Mouse (Mus musculus) brown adipose tissue, adult 24 weeks (tissue): Measurements from ENCODE around the gene Bhlha9. TPM values are rescaled to one million over a fixed set of nuclear protein-coding genes. Genes with fewer than 3 reads are reported as not detected.
"Not testable (repeated sequence)": the region's sequence is repeated elsewhere in the genome, so short reads cannot be mapped to it uniquely, and the experiment has no call there.

Experiments
- H3K27ac ChIP-seq: fragments of 200-500 bp; replicated peaks from 2 replicates; pipeline ENCODE4 v1.5.1; 2012; ENCODE audit warnings: low read depth, mild to moderate bottlenecking, low read length
- H3K4me1 ChIP-seq: fragments of 200-500 bp; 2 replicates; pipeline ENCODE4 v1.6.1; 2012; ENCODE audit warnings: low read length, mixed read lengths; ENCODE audit not compliant: control insufficient read depth, insufficient read depth, insufficient read length
- H3K4me3 ChIP-seq: fragments of 200-500 bp; 2 replicates; pipeline ENCODE4 v1.5.1; 2012; ENCODE audit warnings: low read depth, mild to moderate bottlenecking, low read length, moderate library complexity; ENCODE audit not compliant: insufficient read depth
- polyA plus RNA-seq: library from polyadenylated mRNA; stranded (reverse); fragments of >200 nt; gene quantifications from 2 replicates; pipeline ENCODE4 v1.2.4, GENCODE M21; 2012; ENCODE audit not compliant: missing spikeins, insufficient read depth, insufficient read length

Gene Bhlha9
- polyA plus RNA-seq, 1 experiment = not detected

DNA sequence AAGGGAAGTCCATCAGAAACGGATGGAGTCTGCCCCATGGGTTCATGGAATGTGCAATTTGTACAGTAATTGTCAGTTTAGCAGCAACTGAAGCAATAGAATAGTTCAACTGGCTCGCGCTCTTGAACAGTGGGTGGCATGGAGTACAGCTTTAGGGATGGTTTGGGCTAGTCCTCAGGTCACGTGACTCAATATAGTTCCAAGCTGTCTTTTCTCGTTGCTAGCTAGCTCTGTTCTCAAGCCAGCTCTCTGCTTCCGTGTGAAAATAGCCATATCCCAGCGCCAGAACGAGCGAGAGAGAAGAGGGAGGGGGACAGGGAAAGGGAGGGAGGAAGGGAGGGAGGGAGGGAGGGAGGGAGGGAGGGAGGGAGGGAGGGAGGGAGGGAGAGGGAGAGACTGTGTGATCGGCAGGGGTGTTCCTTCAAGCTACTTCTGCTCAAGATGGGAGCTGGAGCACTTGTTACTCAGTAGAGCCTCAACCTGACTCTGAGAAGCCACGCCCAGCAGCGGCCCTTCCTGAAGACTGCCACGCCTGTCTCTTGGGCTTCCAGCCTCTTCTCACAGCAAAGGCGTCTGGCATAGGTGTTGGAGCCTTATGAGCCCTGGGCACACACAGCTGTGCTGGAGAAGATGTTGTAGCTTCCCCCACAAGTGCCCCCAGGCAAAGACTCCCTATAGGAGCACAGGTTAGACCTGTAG lies 21.3 kb upstream of the Bhlha9 start:
- Histone ChIP-seq H3K4me1 (no peaks in the 10 kb centered on the region), H3K27ac (no peak overlapping the region), H3K4me3 (no peak overlapping the region)

DNA sequence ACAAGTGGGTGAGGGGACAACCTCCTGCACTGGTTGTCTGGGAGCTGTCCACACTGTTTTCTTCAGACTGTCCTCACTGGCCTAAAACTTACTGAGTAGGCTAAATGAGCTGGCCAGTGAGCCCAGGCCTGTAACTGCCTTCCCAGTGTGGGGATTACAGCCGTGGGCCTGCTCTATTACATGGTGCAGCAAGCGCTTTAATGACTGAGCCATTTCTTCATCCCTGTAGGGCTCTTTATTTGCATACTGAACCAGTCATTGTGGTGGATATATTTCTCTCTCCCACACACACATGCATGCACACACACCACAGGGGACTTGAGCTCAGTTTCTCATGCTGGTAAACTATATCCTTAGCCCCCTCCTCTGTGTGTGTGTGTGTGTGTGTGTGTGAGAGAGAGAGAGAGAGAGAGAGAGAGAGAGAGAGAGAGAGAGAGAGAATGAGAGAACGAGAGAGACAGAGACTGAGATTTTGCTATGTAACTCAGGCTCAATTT lies 19.4 kb upstream of the Bhlha9 start:
- Histone ChIP-seq H3K4me1 (no peaks in the 10 kb centered on the region), H3K4me3 (no peak overlapping the region), H3K27ac (no peak overlapping the region)

DNA sequence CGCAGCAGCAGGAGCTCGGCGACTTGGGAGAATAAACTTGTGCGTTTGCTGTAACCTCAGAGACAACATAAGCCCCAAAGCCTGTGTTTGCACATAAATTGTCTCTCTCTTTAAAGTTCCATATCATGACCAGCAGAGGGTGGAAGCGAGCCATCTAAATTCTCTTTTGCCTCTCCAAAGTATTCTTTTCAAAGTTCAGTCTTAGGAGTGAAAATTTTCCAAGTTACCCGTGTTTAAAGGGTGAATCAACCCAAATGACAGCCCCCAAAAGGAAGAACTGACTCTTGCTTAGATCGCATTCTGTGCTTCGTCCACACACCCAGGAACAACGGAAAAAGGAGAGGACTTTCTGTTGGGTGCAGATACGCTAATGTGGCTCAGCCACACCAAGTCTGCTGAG lies 17.2 kb upstream of the Bhlha9 start:
- Histone ChIP-seq H3K4me3 (peak overlapping the region; percentile 53), H3K27ac (no peak overlapping the region), H3K4me1 (no peaks in the 10 kb centered on the region)

DNA sequence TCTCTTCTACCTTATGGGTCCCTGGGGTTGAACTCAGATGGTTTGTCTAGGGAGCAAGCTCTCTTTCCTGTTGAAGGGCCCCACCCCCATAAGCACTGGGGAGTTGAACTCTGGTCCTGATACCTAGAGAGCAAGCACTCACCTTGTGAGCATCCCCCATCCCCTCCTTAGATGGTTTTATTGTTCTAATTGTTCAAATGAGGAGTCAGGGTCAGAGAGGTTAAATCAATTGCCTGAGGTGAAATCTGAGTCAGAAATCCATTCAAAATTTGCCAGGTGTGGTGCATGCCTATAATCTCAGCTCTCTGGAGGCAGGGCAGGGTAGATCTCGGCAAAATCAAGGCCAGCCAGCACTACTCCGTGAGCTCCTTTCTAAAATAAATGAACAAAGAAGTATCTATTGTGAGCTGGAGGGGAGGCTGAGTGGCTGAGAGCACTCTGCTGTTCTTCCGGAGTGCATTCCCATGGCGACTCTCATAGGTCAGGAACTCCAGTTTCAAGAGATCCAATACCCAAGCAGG lies 14.8 kb upstream of the Bhlha9 start:
- H3K4me1 ChIP-seq = no peaks in the 10 kb centered on the region
- no peak overlapping the region for H3K27ac ChIP-seq
- H3K4me3 ChIP-seq = no peak overlapping the region

DNA sequence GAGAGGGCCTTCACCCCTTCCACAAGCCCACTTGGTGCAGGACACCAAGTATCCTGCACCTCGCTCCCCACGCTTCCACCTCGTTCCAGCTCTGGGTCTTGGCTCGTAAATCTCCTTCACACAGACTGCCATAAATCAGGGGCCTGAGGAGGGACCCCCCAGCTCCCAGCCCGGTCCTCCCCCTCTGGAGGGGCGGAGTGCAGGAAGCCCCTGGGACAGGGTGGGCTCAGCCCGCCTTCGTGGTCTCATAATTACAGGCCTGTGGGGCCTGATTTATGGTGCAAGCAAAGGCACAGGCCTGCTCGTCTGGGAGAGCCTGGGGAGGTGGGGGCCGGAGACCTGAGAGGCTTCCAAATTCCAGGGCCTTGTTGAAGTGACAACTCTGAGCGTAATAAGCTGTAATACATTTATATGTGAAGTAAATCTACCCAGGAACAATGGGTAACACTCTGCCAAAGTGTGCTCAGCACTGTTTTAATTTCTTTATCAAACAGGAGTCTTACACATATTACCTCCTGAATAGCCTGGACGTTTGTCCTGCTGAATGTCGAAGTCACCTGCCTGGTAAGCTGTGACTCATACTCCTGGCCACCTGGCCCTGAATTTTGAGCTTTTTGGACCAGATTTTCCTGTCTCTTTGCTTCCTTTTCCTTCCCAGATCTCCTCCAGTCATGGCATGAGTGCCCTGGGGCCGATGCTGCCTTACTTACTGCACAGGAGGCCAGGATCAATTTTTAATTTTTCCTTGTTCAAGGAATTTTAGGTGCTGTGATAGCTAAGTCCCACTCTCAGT lies 12.9 kb upstream of the Bhlha9 start:
- no peaks in the 10 kb centered on the region for H3K4me1 ChIP-seq
- no peak overlapping the region for H3K27ac ChIP-seq
- H3K4me3 ChIP-seq = no peak overlapping the region

DNA sequence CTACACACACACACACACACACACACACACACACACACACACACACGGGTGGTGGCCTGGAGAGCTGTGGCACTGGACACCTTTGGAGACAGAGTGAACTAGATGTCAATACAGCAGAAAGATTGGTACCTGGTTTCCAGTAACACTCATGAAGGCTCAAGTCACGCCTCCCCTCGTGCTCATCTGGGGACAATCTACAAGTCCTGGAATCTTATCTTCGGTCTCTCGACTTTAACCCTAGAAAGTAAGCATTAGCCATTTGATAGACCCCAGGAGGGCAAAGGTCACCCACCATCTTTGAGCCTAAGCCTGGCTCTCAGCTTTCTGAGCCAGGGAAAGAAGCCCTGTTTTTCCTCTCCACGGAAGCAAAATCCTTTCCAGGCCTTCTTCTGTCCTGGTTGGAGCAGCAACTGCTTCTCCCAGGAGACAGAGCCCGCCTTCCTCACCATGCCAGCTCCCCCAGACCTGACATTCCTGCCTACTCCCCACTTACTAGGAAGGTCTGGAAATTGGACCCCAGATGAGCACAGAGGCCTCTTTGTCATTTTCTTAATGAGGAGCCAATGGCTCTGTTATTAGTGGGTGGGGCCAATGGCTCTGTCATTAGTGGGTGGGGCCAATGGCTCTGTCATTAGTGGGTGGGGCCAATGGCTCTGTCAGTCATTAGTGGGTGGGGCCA lies 10.3 kb upstream of the Bhlha9 start:
- Histone ChIP-seq H3K4me3 (no peak overlapping the region), H3K27ac (no peak overlapping the region), H3K4me1 (no peaks in the 10 kb centered on the region)

DNA sequence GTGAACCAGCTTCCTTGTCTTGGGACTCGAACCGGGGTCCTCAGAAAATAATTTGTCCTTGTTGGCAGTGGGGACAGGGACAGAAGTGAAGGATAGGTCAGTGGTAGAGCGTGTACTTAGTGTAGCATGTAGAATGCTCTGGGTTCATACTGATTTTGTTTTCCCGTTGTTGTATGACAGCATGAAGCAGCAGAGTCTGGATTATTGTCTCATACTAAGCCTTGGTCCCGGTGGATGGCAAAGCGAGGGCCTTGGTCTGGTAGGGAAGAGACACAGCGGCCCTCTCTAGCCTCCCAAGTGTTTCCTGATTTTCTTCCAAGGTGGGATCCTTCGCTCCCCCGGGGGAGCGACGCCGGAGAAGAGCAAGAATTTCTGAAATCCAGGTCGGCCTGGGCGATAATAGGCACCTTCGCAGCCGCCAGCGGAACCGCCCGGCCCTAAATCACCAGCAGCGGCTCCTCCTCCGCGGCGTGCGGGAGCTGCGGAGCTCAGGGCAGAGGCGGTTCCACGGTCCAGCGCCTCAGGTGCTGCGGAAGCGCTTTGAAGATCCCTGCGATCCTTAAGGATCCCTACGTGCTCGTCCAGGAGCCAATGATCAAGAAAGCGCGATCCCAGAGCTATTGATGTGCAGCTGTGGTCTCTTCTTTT lies 6.1 kb upstream of the Bhlha9 start:
- H3K4me3 ChIP-seq = peak overlapping the region; percentile 13; the same call in 1 of the 2 replicates
- H3K4me1 ChIP-seq = no peaks in the 10 kb centered on the region
- H3K27ac ChIP-seq = no peak overlapping the region

DNA sequence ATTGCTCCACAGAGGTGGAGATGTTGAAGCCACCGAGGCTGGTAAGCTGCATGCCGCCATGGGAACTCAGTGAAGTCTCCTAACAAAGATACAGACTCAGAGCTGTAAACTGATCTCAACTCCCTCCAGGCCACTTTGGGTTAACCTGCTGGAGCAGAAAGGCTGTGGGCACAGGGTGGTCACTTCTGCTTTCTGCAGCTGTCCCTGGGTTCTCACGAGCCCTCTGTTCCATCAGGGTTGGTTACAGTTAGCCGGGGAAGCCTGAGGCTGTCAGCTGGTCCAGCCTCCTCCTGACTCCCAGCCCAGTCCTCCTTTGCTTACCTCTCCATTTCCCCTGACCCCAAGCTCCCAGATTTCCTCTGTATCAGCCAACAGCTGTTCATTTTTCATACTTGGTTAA lies 4.5 kb upstream of the Bhlha9 start:
- Histone ChIP-seq H3K4me1 (no peaks in the 10 kb centered on the region), H3K4me3 (no peak overlapping the region), H3K27ac (no peak overlapping the region)

DNA sequence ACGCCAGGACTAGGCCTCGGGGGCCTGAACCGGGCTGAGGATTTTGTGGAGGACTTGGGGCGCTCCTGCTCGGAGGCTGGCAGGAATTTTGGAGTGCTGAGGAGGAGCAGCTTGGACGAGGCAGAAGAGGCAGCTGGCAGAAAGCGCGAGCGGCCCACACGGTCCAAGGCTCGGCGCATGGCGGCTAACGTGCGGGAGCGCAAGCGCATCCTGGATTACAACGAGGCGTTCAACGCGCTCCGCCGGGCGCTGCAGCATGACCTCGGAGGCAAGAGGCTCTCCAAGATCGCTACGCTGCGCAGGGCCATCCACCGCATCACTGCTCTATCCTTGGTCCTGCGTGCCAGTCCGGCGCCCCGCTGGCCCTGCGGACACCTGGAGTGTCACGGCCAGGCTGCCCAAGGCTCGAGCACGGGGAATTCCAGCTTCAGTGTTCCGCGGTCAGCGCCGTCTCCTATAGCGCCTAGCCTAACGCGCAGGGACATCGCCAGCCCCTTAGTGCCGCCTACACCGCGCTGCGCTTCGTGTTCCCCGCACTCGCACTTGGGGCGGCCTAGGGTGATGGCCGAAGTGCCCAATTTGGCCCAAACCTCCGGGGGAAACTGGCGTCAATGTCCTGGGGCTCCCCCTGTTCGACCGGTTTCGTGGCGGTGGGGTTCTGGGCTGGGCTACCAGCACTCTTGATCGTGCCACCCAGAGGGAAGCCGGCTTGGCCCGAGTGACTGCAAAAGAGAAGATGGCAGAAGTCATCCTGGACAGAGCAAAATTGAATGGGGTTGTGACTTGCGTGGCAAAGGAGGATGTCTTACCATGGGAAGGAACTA lies 503 bp downstream of the Bhlha9 start:
- Histone ChIP-seq H3K4me1 (no peaks in the 10 kb centered on the region), H3K27ac (no peak overlapping the region), H3K4me3 (peak overlapping the region; percentile 13; the same call in 1 of the 2 replicates)

DNA sequence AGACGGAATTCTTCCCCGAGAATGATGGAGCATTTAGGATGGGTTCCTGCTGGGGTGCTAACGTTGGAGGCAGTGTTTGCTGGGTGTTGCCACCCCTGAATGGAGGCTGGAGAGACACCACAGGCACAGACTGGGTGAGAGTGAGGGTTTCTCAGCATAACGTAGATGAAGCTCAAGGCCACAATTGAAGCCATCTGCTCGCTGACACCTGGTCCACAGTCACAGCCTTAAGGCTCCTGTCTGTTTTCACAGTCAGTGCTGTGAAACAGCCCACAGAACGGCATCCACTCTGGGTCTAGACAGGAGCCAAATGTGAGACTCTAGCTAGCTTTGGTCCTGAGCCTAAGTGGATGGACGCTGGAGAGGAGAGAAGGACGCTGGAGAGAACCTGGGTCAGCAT lies 1.9 kb downstream of the Bhlha9 start:
- Histone ChIP-seq H3K4me3 (no peak overlapping the region), H3K27ac (no peak overlapping the region), H3K4me1 (no peaks in the 10 kb centered on the region; the same call in 1 of the 2 replicates)

DNA sequence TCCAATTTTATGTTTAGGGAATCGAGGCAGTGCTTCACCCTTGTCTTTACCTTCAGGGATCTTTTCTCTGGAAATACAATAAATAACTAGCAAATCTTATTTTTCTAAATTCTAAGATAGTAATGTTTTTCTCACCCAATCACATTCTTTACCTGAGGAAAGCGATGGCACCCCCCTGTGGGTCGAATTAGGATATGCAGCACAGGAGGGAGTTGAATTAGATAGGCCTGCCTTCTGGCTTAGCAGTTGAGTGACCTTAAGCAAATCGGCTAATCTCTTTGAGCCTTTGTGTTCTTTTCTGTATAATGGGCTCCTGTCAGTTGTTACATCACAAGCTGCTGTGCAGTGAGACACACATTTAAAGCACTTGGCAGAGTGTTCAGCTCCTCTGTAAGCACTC lies 2.4 kb downstream of the Bhlha9 start:
- H3K4me3 ChIP-seq = no peak overlapping the region
- no peak overlapping the region for H3K27ac ChIP-seq
- H3K4me1 ChIP-seq = no peaks in the 10 kb centered on the region; the same call in 1 of the 2 replicates

DNA sequence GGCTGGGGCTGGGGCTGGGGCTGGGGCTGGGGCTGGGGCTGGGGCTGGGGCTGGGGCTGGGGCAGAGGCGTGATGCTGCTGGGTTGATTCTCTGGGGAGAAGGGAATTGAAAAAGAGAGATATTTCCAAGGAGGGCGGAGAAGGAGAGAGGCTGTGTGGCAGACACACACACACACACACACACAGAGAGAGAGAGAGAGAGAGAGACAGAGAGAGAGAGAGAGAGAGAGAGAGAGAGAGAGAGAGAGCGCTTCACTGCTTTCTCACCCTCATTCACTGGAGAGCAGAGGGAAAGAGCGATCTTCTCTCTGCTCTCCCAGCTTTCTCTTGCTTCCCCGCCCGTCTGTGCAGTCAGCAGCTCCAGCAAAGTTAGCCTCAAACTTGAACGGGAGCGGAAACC lies 7.2 kb downstream of the Bhlha9 start, which contains the start of gene Trarg1:
Gene Trarg1 (plus strand): TSS at position 301 of the 400 bp plus-strand sequence.
- Histone ChIP-seq H3K27ac (peak within 1 kb of the TSS; percentile 99), H3K4me3 (peak within 1 kb of the TSS; percentile 93)
- not testable (repeated sequence) for H3K4me1 ChIP-seq

DNA sequence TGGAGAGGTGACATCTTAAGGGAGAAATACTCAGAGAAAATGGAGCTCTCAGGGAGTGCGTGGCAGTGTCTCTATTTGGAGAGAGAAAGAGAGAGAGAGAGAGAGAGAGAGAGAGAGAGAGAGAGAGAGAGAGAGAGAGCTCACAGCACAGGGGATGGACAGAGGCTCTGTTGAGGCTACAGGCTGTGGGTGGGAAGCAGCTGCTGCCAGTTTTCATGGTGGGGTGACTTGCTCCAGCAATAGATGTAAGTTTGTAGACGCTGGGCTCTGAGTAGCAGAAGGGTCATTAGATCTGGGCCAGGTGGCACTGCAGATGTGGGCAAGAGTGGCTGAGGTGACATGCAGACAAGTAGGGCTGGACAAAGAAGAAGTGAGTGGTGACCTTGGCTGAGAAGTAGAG lies 13.3 kb downstream of the Bhlha9 start:
- Histone ChIP-seq H3K27ac (peak overlapping the region; percentile 90), H3K4me1 (peaks cover 3% of the 10 kb centered on the region; the same call in 1 of the 2 replicates), H3K4me3 (peak overlapping the region; percentile 66)

DNA sequence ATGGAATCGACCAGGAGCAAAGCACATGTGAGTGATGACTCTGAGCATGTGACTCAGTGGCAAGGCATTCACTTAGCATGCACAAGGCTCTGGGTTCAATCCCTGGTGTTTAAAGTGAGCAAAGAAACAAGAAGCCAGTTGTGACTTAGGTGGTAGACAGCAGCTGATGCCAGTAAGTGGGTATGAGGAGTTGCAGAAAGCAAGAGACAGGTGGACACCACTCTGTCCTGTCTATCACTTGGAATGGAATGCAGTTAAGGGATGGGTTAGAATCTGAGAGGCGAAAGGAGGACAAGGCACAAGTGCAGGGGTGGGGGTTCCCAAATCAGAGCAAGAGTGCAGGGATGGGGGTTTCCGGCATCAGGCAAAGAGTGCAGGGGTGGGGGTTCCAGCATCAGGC lies 19.8 kb downstream of the Bhlha9 start:
- H3K27ac ChIP-seq = 0 out of 2 replicates have a peak overlapping the region, but pooled peaks have one; percentile 3
- H3K4me3 ChIP-seq = no peak overlapping the region
- peaks cover 5% of the 10 kb centered on the region for H3K4me1 ChIP-seq
